Comparison of ENCODE assay signal across 8 mouse cellular contexts in the genomic region with DNA sequence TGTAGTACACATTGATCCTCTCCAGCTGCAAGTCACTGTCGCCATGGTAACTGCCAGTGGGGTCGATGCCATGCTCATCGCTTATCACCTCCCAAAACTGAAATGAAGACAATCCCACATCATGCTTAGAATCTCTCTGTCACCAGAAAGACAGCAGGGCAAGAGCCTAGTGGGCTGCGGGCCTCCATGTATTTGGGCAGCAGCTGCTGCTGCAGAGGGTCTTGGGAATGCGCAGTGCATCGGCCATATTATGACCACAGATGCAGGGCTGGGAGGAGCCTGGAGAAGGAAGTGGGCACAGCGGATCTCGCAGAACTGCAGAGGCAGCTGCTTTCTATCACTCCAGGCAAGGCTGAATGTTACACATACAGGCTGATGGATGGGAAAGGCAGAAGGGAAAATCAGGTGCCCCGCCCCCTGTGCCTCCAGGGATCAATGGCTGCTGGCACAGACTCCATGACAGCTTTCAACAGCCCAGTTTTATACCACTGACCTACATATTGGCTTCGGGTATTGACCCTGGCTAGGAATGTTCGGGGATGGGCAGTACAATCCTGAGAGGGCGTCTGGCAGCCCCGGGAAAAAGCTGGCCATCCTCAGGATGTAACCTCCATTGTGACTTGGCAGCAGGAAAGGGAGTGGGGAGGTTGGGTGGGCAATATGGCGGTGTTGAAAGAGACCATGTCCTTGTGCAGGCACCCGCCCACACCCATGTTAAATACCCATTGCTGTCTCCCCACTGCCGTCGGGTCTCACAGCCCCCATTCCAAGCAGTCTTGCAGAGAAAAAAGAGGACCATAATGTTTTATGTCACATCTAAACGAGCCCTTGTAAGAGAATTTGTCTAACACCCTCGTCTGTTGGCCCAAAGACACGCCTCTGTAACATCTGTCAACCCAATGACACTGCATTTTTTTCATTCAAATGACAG. TPM values are rescaled to one million over a fixed set of nuclear protein-coding genes. Genes with fewer than 3 reads are reported as not detected.
DNase-seq lines count a peak whose midpoint lies in the region; ATAC-seq and TF ChIP-seq lines count a peak whose summit lies in the region.

No protein-coding gene starts in this region.

- intact Hi-C loops in heart, adult 2 months (cut with DNase I): loop anchor here (1.0 kb wide), 1 partner anchor 31 kb away; no protein-coding TSS in a partner anchor

- peaks cover 0 to 6% of the 10 kb centered on the region in 2 experiments; a peak in 3 of 4 replicates for H3K4me1 ChIP-seq in ES-E14 (ENCODE audit: control insufficient read depth in 2 of 2, insufficient read depth in 2 of 2, low read length in 2 of 2, poor library complexity in 1 of 2)
- H3K4me1 ChIP-seq in heart, adult 2 months (ENCODE audit: control insufficient read depth, insufficient read depth, low read length): peaks cover 11% of the 10 kb centered on the region
- peaks cover 25% of the 10 kb centered on the region for H3K4me1 ChIP-seq in liver, embryonic 15.5 days (replicated peaks)
- H3K4me1 ChIP-seq in neural tube, embryonic 13.5 days (replicated peaks): peaks cover 28% of the 10 kb centered on the region

- 36% methylated on average over 20 of the region's 20 CpGs for WGBS in heart, adult 2 months
- 39% methylated on average over 20 of the region's 20 CpGs for WGBS in liver, embryonic 15.5 days (ENCODE audit: insufficient replicate concordance)
- 20% methylated on average over 20 of the region's 20 CpGs for WGBS in neural tube, embryonic 13.5 days

- TF ChIP-seq CTCF in heart, adult 2 months (IDR thresholded peaks at IDR 0.05): no peak

- no peaks in the 10 kb centered on the region for H3K79me2 ChIP-seq in heart, adult 2 months (replicated peaks; ENCODE audit: control insufficient read depth, insufficient read depth, low read length)

- peak overlapping the region; percentile 18 to 78; a peak in 3 of 4 replicates for H3K4me3 ChIP-seq in ES-E14 (ENCODE audit: insufficient read depth in 1 of 2, low read depth in 1 of 2, low read length in 2 of 2, poor library complexity in 1 of 2, severe bottlenecking in 1 of 2)
- peak overlapping the region; percentile 70 for H3K4me3 ChIP-seq in heart, adult 2 months
- peak overlapping the region; percentile 73 for H3K4me3 ChIP-seq in liver, embryonic 15.5 days (replicated peaks)
- H3K4me3 ChIP-seq in neural tube, embryonic 13.5 days: peak overlapping the region; percentile 83

- in situ Hi-C loops in ES-E14 (cut with MboI; ENCODE audit: low sequenced_read_pairs in 2 of 2, unreplicated experiment in 2 of 2): no loop called here

- peak; percentile 26; the same call in 1 of the 2 replicates for ATAC-seq in liver, embryonic 15.5 days (ENCODE audit: insufficient read depth)
- peak; percentile 77 for ATAC-seq in neural tube, embryonic 13.5 days (ENCODE audit: low read depth)

- no peaks in the 10 kb centered on the region for H3K27me3 ChIP-seq in heart, adult 2 months (ENCODE audit: control insufficient read depth, insufficient read depth, low read length)
- 0 out of 2 replicates have a peak, but pooled peaks cover 7% of the 10 kb centered on the region for H3K27me3 ChIP-seq in liver, embryonic 15.5 days
- no peaks in the 10 kb centered on the region for H3K27me3 ChIP-seq in neural tube, embryonic 13.5 days

- no peaks in the 10 kb centered on the region for H3K9me3 ChIP-seq in ES-E14 (ENCODE audit: control insufficient read depth, insufficient read depth, low read depth, low read length)
- H3K9me3 ChIP-seq in liver, embryonic 15.5 days (replicated peaks): no peaks in the 10 kb centered on the region
- no peaks in the 10 kb centered on the region for H3K9me3 ChIP-seq in neural tube, embryonic 13.5 days

- no peaks in the 10 kb centered on the region for H3K36me3 ChIP-seq in ES-E14 (ENCODE audit: control insufficient read depth, insufficient read depth, low read length, poor library complexity, severe bottlenecking)
- no peaks in the 10 kb centered on the region for H3K36me3 ChIP-seq in heart, adult 2 months (ENCODE audit: control insufficient read depth, insufficient read depth, low read length)
- peaks cover 3% of the 10 kb centered on the region; the same call in 1 of the 2 replicates for H3K36me3 ChIP-seq in liver, embryonic 15.5 days (replicated peaks)
- H3K36me3 ChIP-seq in neural tube, embryonic 13.5 days: peaks cover 26% of the 10 kb centered on the region

- TF ChIP-seq POLR2A in heart, adult 2 months (IDR thresholded peaks at IDR 0.05; ENCODE audit: insufficient read depth, low read depth, low read length): no peak

- H3K4me2 ChIP-seq in liver, embryonic 15.5 days: peak overlapping the region; percentile 96
- peak overlapping the region; percentile 76 for H3K4me2 ChIP-seq in neural tube, embryonic 13.5 days

- H3K9ac ChIP-seq in ES-E14 (ENCODE audit: insufficient read depth, low read depth, low read length, poor library complexity, severe bottlenecking): no peak overlapping the region
- H3K9ac ChIP-seq in heart, adult 2 months (ENCODE audit: low read depth, low read length): peak overlapping the region; percentile 48; the same call in 1 of the 2 replicates
- peak overlapping the region; percentile 79 for H3K9ac ChIP-seq in liver, embryonic 15.5 days
- peak overlapping the region; percentile 97 for H3K9ac ChIP-seq in neural tube, embryonic 13.5 days

- no peak for TF ChIP-seq EP300 in heart, adult 2 months (IDR thresholded peaks at IDR 0.05; ENCODE audit: insufficient read depth, low read depth, low read length)

- no peak overlapping the region for H3K27ac ChIP-seq in ES-E14 (ENCODE audit: insufficient read depth, low read depth, low read length, poor library complexity, severe bottlenecking)
- peak overlapping the region; percentile 89 for H3K27ac ChIP-seq in heart, adult 2 months
- 0 out of 2 replicates have a peak overlapping the region, but pooled peaks have one; percentile 75 for H3K27ac ChIP-seq in liver, embryonic 15.5 days (replicated peaks)
- peak overlapping the region; percentile 96 for H3K27ac ChIP-seq in neural tube, embryonic 13.5 days (replicated peaks)

- DNase-seq in B cell, adult 2 months: peak; percentile 3 to 4
- DNase-seq in ES-E14 (ENCODE audit: low read depth, low spot score): no peak
- DNase-seq in cerebellum, postnatal 4 days (ENCODE audit: low spot score in 2 of 2): peak; percentile 46 to 69
- peak; percentile 61 to 63 for DNase-seq in heart, adult 2 months
- peak; percentile 34 for DNase-seq in kidney, postnatal 10 days
- DNase-seq in urinary bladder, postnatal 14 days (ENCODE audit: low spot score): no peak

TF ChIP-seq in ES-E14, 5 proteins besides CTCF, POLR2A, EP300 and RAD21:
- no peak for TF ChIP-seq ZNF384 (IDR thresholded peaks at IDR 0.05; ENCODE audit: low read depth, low read length)
- TF ChIP-seq MAFK (IDR thresholded peaks at IDR 0.05; ENCODE audit: insufficient read depth, low read depth, low read length): no peak
- TF ChIP-seq CHD2 (IDR thresholded peaks at IDR 0.05; ENCODE audit: low read depth, low read length): no peak
- TF ChIP-seq ZC3H11A (IDR thresholded peaks at IDR 0.05; ENCODE audit: borderline replicate concordance, low read depth, low read length): no peak
- TF ChIP-seq HCFC1 (IDR thresholded peaks at IDR 0.05; ENCODE audit: borderline replicate concordance, insufficient read depth, low read length): no peak

RNA-seq across cellular contexts. Expression of a gene that starts 1.0 kb away (rescaled TPM):
- 35.6 and 62.2 TPM in 2 replicates for total RNA-seq in ES-E14 (2012; rRNA removed)
- 10 to 100 TPM; 42.9 to 64.1 TPM for total RNA-seq in heart, adult 2 months (2021)
- polyA plus RNA-seq in heart, adult 2 months (2012; rRNA removed): 95.2 and 122 TPM in 2 replicates
- polyA plus RNA-seq in liver, embryonic 15.5 days (2015; fragmentation: Nextera tagmentation; extraction: Ambion mirVana): 62.6 and 74.2 TPM in 2 replicates
- polyA plus RNA-seq in neural tube, embryonic 13.5 days (2015; fragmentation: Nextera tagmentation; extraction: Ambion mirVana): 1,875 and 2,016 TPM in 2 replicates

RNA-seq across cellular contexts. Expression of a gene that starts 39.4 kb away (rescaled TPM):
- total RNA-seq in ES-E14 (2012; rRNA removed): 9.6 and 10.5 TPM in 2 replicates
- 10 to 100 TPM; 32.5 to 35.3 TPM for total RNA-seq in heart, adult 2 months (2021)
- polyA plus RNA-seq in heart, adult 2 months (2012; rRNA removed): 29.8 and 43.3 TPM in 2 replicates
- 47.6 and 49.2 TPM in 2 replicates for polyA plus RNA-seq in liver, embryonic 15.5 days (2015; fragmentation: Nextera tagmentation; extraction: Ambion mirVana)
- 38.5 and 49.5 TPM in 2 replicates for polyA plus RNA-seq in neural tube, embryonic 13.5 days (2015; fragmentation: Nextera tagmentation; extraction: Ambion mirVana)

RNA-seq across cellular contexts. Expression of a gene that starts 53.4 kb away (rescaled TPM):
- total RNA-seq in ES-E14 (2012; rRNA removed): 122 and 139 TPM in 2 replicates
- 1 to 10 TPM; 2.6 to 5.3 TPM for total RNA-seq in heart, adult 2 months (2021)
- 6.2 and 7.8 TPM in 2 replicates for polyA plus RNA-seq in heart, adult 2 months (2012; rRNA removed)
- polyA plus RNA-seq in liver, embryonic 15.5 days (2015; fragmentation: Nextera tagmentation; extraction: Ambion mirVana): 1.1 and 1.4 TPM in 2 replicates
- 644 and 732 TPM in 2 replicates for polyA plus RNA-seq in neural tube, embryonic 13.5 days (2015; fragmentation: Nextera tagmentation; extraction: Ambion mirVana)

Comparison
In these comparisons a context has a peak if more than half of its experiments do, and no peak if none do; other contexts are left out.
1. DNase-seq: peak in B cell, adult 2 months (2 of 2), cerebellum, postnatal 4 days (2 of 2), heart, adult 2 months (2 of 2) and kidney, postnatal 10 days (single experiment); none in ES-E14 (single experiment) and urinary bladder, postnatal 14 days (single experiment).
2. RNA of a gene that starts 1.0 kb away (polyA plus RNA-seq): 1,875 to 2,016 TPM in neural tube, embryonic 13.5 days; 95.2 to 122 TPM in heart, adult 2 months and 62.6 to 74.2 TPM in liver, embryonic 15.5 days; every median in the first group is over 10 times any median in the second.
3. RNA of a gene that starts 53.4 kb away (polyA plus RNA-seq): 644 to 732 TPM in neural tube, embryonic 13.5 days; 6.2 to 7.8 TPM in heart, adult 2 months and 1.1 to 1.4 TPM in liver, embryonic 15.5 days; every median in the first group is over 10 times any median in the second.
4. Peak in every context shown above with its lines, with median percentiles within 50 percentile points of each other: H3K4me3 ChIP-seq.